Mouse (Mus musculus): ENCODE results near the gene Ccdc9.

The Ccdc9 gene

DNA sequence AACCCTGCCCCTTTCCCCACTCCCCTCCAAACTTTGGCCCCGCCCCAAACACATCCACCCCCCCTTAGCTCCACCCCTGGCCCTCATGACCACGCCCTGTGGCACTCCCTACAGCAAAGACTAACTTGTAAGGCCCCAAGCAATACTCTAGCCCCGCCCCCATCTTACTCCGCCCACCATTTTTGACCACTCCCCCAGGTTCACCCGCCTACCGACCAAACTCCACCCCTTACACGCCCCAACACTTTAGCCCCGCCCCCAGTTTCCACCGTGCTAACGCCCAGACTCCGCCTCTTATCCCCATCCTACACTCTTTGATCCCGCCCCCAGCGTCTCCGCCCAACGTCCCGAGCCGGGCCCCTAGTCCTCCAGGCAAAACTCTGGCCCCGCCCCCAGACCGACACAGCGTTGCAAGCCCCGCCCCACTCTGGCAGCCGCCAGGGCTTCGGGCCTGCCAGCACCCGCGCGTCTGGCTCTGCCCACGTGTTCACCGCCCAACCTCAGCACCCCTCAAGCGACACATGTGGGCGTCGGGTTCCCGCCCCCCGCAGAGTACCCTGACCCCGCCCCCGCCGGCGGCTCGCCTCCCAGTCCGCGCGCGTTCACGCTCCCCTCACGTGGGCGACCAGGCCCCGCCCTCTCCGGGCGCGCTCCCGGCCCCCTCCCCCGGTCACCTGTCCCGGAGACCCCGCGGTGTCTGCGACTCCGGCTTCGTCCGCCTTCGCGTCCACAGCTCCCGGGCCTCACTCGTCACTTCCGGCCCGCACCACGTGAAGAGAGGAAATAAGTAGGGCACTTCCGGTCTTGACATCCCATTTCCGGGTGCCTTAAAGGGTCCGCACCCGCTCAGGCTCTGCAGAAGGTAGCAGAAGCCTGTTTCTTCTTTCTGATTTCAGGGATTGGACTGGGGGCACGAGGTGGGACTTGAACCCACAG lies at the start of gene Ccdc9:
Gene Ccdc9 (minus strand): TSS at position 770 of the 936 bp plus-strand sequence.
- peak; percentile 97 for DNase-seq (ENCODE audit: low read depth)

DNA sequence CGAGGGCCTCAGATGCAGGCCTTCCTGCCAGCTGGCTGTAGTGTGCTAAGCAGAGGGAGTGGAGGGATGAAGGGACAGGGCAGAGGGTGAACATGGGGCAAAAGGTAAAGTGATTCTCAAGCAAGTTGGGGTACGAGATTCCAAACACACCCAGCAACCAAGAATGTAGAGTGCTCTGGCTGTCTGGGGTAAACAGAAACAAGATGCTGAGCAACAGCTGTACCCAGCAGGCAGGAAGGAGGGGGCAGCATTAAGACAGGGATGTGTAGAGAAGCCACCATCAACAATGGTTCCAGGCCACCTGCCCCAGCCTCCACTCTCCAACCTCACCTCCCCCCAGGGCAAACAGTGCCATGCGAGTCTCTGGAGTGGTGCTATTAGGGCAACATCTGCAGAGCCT lies 42.6 kb upstream of the Ccdc9 start:
- no peak for DNase-seq (ENCODE audit: low read depth)

DNA sequence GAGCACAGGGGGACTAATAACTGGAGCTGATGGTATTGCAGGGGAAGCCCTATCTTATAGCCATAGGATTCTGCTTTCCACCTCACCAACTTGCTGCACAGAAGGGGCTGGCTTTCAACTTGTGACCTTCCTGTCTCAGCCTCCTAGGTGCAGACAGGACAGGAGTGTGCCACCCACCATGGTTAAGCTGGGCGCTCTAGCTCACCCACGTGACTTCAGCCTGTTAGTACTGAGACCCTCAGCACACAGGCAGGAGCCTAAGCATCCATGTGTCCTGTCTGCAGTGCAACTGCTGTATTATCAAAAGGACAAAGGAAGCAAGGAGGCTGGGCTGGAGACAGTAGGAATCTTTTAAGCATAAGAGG lies 40.0 kb upstream of the Ccdc9 start:
- DNase-seq (ENCODE audit: low read depth), result no peak

- peak; percentile 67 for DNase-seq (ENCODE audit: low read depth)
Observed at GRCm38 (mm10) chr7:16325920-16326606, 39.5 kb upstream of the Ccdc9 start.

- no peak for DNase-seq (ENCODE audit: low read depth)
Observed at GRCm38 (mm10) chr7:16324661-16325060, 38.1 kb upstream of the Ccdc9 start.

GRCm38 (mm10) chr7:16320479-16320878 lies 33.9 kb upstream of the Ccdc9 start:
- DNase-seq (ENCODE audit: low read depth), result no peak

DNA sequence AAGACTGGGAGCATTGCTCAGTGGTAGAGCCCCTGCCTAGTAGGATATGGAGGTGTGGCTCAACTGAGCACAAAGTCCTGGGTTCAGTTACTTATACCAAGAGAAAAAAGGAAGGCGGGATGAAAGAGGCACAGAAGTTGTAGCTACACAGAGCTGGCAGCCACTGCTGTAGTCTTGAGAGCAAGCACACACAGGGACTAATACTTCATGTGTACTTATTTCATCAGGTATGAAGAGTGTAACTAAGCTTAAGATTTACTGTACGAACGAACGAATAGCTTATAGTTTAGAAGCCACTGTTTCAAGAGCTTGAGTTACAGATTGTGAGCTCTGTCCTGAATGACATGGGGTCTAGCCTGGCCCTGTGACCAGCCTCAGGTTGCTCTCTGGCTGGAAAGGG lies 32.6 kb upstream of the Ccdc9 start:
- DNase-seq (ENCODE audit: low read depth), result no peak

DNA sequence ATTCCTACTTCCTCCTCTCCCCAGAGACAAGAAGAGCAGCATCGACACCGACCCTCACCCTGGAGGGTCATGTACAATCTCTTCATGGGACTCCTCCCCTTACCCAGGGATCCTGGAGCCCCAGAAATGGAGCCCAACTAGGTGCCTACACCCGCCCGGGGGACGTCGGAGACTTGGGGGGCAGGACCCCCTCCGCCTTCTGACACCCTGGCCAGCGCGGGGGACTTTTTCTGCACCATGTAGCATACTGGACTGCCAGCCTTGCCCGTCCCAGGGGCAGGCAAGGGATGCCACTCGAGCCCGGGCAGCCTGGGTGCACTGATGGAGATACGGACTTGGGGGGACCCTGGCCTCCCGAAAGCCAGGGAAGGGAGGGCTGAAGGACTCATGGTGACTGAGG lies 30.5 kb upstream of the Ccdc9 start:
- no peak for DNase-seq (ENCODE audit: low read depth)

DNA sequence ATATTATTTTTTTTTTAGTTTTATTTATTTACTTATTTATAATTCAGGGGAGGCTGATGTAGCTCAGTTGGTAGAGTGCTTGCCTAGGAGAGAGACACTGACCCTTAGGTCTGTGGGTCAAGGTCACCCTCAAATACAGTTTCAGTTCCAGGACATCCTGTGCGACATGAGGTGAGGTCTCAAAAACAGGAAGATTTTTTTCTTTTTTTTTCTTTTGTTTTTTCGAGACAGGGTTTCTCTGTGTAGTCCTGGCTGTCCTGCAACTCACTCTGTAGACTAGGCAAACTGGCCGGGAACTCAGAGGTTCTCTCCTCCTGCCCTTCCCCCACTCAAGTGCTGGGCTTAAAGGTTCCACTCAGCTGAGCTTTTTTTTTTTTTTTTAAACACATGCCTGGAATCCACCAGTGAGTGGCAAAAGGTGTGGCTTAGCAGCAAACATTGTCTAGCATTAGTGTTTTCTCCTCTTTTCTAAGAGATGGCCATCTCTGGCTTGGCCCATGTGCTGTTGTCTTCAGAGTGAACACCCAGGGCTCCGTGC lies 28.7 kb upstream of the Ccdc9 start:
- DNase-seq (ENCODE audit: low read depth), result no peak

GRCm38 (mm10) chr7:16314221-16314775 lies 27.7 kb upstream of the Ccdc9 start:
- no peak for DNase-seq (ENCODE audit: low read depth)

- no peak for DNase-seq (ENCODE audit: low read depth)
Observed at GRCm38 (mm10) chr7:16313481-16314220, 27.1 kb upstream of the Ccdc9 start.

DNA sequence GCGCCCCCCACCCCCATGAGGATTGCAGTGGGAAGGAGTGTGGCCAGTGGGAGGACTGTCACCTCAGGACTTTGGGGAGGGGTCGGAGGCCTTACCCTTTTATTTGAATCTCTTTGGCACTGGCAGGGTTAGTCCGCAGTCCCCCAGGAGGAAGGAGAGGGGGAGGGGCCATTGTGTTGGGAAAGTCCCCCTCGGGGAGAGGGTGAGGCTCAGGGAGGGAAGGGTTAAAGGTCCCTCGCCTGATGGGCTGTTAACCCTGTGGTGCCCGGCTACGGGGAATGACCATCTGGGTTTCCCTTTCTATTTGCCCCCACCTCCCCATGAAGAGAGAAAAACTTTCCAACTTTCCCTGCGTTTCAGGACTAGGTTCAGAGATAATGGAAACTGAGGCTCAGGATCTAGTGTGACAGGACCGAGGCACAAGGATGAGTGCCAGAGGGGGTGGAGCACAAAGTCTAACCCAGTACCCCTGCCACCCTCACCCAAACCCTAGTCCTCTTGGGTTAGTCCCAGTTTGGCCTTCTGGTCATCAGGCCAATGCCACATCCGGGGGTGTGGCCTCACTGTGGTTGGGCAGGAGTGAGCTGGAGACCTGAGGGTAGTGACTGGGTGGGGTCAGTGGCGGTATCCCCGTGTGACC lies 26.2 kb upstream of the Ccdc9 start:
- no peak for DNase-seq (ENCODE audit: low read depth)

GRCm38 (mm10) chr7:16312011-16312671 lies 25.5 kb upstream of the Ccdc9 start:
- no peak for DNase-seq (ENCODE audit: low read depth)

DNA sequence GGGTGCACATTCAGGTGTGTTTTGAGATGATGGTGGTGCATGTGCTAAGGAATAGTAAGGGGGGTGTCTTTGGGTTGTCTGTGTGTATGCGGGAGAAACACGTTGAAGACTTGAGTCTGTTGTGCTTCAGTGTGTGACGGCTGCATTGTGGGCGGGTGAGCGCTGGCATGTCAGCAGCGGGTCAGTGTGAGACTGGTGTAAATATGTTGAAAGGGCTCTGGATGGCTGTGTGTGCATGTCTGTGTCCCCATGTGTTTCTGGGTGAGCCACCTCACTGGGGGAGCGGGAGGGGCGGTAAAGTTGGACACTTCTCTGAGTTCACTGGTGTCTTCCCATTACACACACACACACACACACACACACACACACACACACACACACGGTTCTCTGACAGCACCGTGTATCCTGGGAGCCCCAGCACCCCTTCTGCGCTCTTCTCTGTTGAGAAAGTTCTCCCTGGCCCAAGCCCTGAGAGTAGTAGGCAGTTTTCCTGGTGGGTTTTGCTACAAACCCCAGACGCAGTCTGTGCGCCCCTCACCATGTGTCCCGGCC lies 24.9 kb upstream of the Ccdc9 start:
- no peak for DNase-seq (ENCODE audit: low read depth)

DNA sequence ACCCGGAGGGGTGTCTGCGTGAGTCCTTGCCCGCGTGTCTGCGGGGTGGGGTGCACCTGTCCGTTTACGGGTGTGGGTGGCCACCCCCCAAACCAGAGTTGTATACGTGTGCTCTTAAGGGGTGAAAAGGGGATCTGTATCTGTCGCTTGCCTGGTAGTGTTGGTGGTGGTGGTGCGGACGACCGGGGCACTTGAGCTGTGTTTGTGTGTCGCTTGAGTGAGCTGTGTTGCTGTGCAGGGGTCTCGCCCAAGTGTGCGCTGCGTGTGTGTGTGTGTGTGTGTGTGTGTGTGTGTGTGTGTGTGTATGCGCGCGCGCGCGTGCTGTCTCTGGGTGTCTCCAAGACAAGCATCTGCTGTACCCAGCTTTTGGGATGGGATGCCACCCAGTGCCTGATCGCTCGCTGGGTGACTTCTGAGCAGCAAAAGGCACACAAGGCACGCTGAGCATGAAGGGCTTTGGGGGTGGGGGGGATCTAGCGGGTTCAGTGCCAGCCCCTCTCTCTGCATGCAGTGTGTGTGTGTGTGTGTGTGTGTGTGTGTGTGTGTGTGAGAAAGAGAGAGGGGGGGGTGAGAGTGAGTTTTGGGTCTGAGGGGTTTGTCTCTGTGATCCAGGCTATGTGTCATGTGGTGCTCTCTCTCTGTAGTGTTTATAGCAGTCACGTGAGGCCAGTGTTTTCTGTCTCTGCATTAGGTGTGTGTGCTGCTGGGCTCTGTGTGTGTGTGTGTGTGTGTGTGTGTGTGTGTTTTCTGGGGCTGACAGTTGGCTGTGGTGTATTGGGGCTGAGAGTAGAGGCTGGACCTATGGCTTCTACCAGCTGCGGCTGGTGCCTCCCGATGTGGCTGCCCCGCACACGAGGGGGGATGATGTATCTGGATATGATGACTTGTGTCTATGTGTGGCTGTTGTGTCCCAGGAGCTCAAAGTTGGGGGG lies 24.2 kb upstream of the Ccdc9 start:
- DNase-seq (ENCODE audit: low read depth), result no peak

GRCm38 (mm10) chr7:16310020-16310520 lies 23.5 kb upstream of the Ccdc9 start:
- DNase-seq (ENCODE audit: low read depth), result no peak

- no peak for DNase-seq (ENCODE audit: low read depth)
Observed at GRCm38 (mm10) chr7:16309318-16310019, 22.9 kb upstream of the Ccdc9 start.

DNA sequence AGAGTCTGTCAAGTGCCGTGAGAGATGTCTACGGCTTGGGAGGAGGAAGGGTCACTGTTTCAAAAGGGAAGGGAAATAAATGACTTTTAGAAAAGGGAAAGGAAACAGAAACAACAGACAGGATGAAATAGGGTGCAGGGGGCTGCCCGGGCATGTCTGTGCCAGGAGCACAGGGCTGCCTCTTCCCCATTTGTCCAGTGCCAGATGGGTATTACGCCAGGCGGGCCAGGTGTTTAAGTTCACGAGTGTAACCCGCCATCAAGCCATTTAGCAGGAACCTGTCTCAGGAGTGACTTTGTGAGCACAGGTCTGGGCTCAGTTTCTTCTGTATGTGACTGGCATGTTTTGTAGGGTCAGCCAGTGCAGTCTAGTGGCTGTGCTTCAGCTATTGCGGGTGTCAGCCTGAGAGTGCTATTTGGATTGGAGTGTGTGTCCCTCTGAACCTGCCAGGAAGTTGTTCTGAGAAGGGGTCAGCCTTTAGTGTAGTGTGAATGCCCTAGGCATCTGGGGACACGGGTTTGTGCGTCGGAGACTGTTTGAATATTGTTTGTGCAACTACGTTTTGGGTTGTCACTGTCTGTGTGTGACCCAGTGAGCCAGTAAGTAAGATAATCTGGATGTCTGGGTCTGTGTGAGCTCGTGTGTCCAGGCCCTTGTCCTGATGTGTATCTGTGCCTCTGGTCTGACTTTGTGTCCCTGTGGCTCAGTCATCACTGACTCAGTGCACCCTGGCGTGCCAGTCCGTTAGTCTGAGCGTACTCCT lies 22.1 kb upstream of the Ccdc9 start:
- no peak for DNase-seq (ENCODE audit: low read depth)

All from fibroblast of lung, adult 2 months (primary cell).